Mouse (Mus musculus): ENCODE results near the gene Fam213b.

DNA sequence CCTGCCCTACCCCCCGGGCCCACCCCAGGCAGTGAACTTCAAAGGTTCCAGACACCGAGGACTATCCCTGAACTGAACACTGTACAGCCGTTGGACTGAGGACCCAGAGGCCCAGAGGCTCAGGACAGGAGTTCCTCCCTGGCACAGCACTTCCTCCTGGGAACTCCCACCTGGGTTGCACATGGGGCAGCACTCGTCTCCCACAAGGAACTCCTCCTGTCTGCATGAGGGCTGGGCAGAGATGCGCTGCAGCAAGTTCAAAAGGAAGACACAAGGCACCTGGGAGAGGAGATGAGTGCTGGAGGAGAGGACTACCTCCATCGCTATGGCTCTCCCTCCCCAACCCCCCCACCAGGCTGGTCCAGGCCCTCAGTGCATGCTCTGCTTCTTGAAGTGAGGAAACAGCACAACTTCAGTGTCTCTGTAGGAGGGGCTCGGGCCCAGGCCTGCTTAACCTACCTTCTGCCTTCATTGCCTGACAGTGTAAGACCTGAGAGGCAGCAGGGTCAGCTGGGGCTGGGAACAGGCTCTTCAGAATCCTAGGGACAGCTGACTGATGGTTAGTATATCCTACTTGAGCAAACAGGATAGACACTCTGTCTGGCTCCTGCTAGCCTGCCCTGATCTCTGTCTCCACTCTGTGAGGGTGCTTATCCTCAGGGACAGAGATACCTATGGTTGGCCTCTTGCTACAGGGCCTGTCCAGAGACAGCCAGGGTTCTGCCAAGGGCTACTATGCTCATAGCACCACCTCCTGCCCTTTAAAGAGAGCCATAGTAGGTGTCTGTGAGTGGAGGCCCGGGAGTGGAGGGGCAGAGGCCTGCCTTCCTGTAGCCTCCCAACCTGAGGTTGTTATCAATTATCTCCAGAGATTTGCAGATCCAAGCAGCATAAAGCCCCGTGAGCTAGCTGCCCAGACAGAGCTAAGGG is 28.3 kb upstream of the Fam213b start:
- no peak for TF ChIP-seq CTCF (IDR thresholded peaks at IDR 0.05)
- TF ChIP-seq EP300 (IDR thresholded peaks at IDR 0.05) = no peak
